Mouse (Mus musculus) adrenal gland, postnatal 4 days (tissue): ENCODE results near the gene Wbp1. TPM values are rescaled to one million over a fixed set of nuclear protein-coding genes. Genes with fewer than 3 reads are reported as not detected.

Experiments used
- DNase-seq, 2 experiments: peaks; one replicate each; pipeline ENCODE4 v3.0.0; 2021 to 2022; ENCODE audit warnings: low spot score in 2 of 2, mixed read lengths in 2 of 2
- total RNA-seq, 2 experiments: library from RNA; stranded (reverse); gene quantifications; 2 replicates each; pipeline ENCODE4 v1.2.3; 2021

Wbp1 gene
- total RNA-seq, 2 experiments from 2014 or later: 84.5 to 86.4 TPM

GRCm38 (mm10) chr6:83118369-83118768, 3.0 kb downstream of the Wbp1 start:
- no peak for DNase-seq

- no peak for DNase-seq
These were observed 3.7 kb downstream of the Wbp1 start for GRCm38 (mm10) chr6:83117616-83118015.

GRCm38 (mm10) chr6:83117165-83117438, 4.3 kb downstream of the Wbp1 start:
- no peak for DNase-seq

- no peak for DNase-seq
These were observed 4.8 kb downstream of the Wbp1 start for GRCm38 (mm10) chr6:83116373-83117164.

GRCm38 (mm10) chr6:83115682-83116372, 5.5 kb downstream of the Wbp1 start:
- no peak for DNase-seq

- peak; percentile 89 to 93 for DNase-seq
These were observed 6.2 kb downstream of the Wbp1 start, which contains the start of gene Mogs for GRCm38 (mm10) chr6:83115011-83115671. Mogs (plus strand) TSS chr6:83115496.

- no peak for DNase-seq
These were observed 9.7 kb downstream of the Wbp1 start for GRCm38 (mm10) chr6:83111510-83112136.

- peak; percentile 66 to 73 for DNase-seq
These were observed 12.3 kb downstream of the Wbp1 start, which contains the start of gene Mrpl53 for GRCm38 (mm10) chr6:83108762-83109668. Mrpl53 (plus strand) TSS chr6:83109040.

GRCm38 (mm10) chr6:83107566-83108400, 13.6 kb downstream of the Wbp1 start:
- peak; percentile 66 to 81 for DNase-seq

- DNase-seq: no peak
These were observed 17.2 kb downstream of the Wbp1 start for GRCm38 (mm10) chr6:83104158-83104557.

- DNase-seq: no peak
These were observed 18.2 kb downstream of the Wbp1 start for GRCm38 (mm10) chr6:83103130-83103650.

GRCm38 (mm10) chr6:83101688-83102556, 19.4 kb downstream of the Wbp1 start:
- no peak for DNase-seq

GRCm38 (mm10) chr6:83101316-83101687, 20.1 kb downstream of the Wbp1 start, which contains the start of the genes Ccdc142 and Gm42688:
Ccdc142 (plus strand) TSS chr6:83101601.
Gm42688 (plus strand) TSS chr6:83101617.
- DNase-seq: peak; percentile 56 to 81

GRCm38 (mm10) chr6:83098411-83098810, 22.9 kb downstream of the Wbp1 start:
- no peak for DNase-seq

GRCm38 (mm10) chr6:83095968-83096367, 25.4 kb downstream of the Wbp1 start:
- DNase-seq: no peak

- no peak for DNase-seq
These were observed 28.8 kb downstream of the Wbp1 start for GRCm38 (mm10) chr6:83092416-83093127.

GRCm38 (mm10) chr6:83087926-83088260, 33.5 kb downstream of the Wbp1 start:
- DNase-seq: no peak
